Mouse (Mus musculus) c-Kit-positive CD71-positive TER-119-positive erythroid progenitor cells, embryonic 14.5 days (primary cell): ENCODE results near the gene Taf11.

Experiments
- DNase-seq: peaks from one replicate; pipeline ENCODE4 v3.0.0-alpha.2; 2013; ENCODE audit warnings: low spot score

Taf11 gene

GRCm38 (mm10) chr17:27920676-27921075, 11.0 kb upstream of the Taf11 start:
- DNase-seq, result no peak

GRCm38 (mm10) chr17:27916366-27916765, 6.7 kb upstream of the Taf11 start:
- no peak for DNase-seq

- DNase-seq, result no peak
These were observed 5.1 kb upstream of the Taf11 start for GRCm38 (mm10) chr17:27914742-27915141.

GRCm38 (mm10) chr17:27911371-27911770, 1.7 kb upstream of the Taf11 start:
- no peak for DNase-seq

- DNase-seq, result peak; percentile 72
These were observed 589 bp downstream of the Taf11 start, which contains the start of gene Anks1 for GRCm38 (mm10) chr17:27908888-27909621. TSS of gene Anks1 (plus strand) at chr17:27909306.

- peak; percentile 47 for DNase-seq
These were observed 1.3 kb downstream of the Taf11 start for GRCm38 (mm10) chr17:27908206-27908887.

- DNase-seq, result peak; percentile 92
These were observed 2.0 kb downstream of the Taf11 start for GRCm38 (mm10) chr17:27907512-27908205.

- DNase-seq, result no peak
These were observed 23.0 kb downstream of the Taf11 start for GRCm38 (mm10) chr17:27886499-27887210.

GRCm38 (mm10) chr17:27883994-27884393, 25.6 kb downstream of the Taf11 start:
- no peak for DNase-seq

GRCm38 (mm10) chr17:27883129-27883528, 26.5 kb downstream of the Taf11 start:
- no peak for DNase-seq

GRCm38 (mm10) chr17:27881518-27881917, 28.1 kb downstream of the Taf11 start:
- DNase-seq, result no peak

- DNase-seq, result peak; percentile 41
These were observed 35.1 kb downstream of the Taf11 start for GRCm38 (mm10) chr17:27874510-27874909.

GRCm38 (mm10) chr17:27873583-27873982, 36.1 kb downstream of the Taf11 start:
- DNase-seq, result no peak

GRCm38 (mm10) chr17:27871851-27872250, 37.8 kb downstream of the Taf11 start:
- DNase-seq, result no peak

- DNase-seq, result no peak
These were observed 42.9 kb downstream of the Taf11 start for GRCm38 (mm10) chr17:27866737-27867136.

- DNase-seq, result no peak
These were observed 44.2 kb downstream of the Taf11 start for GRCm38 (mm10) chr17:27865461-27865860.

- DNase-seq, result peak; percentile 47
These were observed 50.5 kb downstream of the Taf11 start for GRCm38 (mm10) chr17:27859131-27859530.

- peak; percentile 56 for DNase-seq
These were observed 51.8 kb downstream of the Taf11 start for GRCm38 (mm10) chr17:27857649-27858475.

- peak; percentile 57 for DNase-seq
These were observed 52.6 kb downstream of the Taf11 start for GRCm38 (mm10) chr17:27856798-27857648.

- DNase-seq, result peak; percentile 83
These were observed 53.3 kb downstream of the Taf11 start, which contains the start of gene Uhrf1bp1 for GRCm38 (mm10) chr17:27856265-27856797. TSS of gene Uhrf1bp1 (plus strand) at chr17:27856441.
